Mouse (Mus musculus): ENCODE measurements around the gene Gm44805. TPM values are rescaled to one million over a fixed set of nuclear protein-coding genes. Genes with fewer than 3 reads are reported as not detected.

The Gm44805 gene
- polyA plus RNA-seq, 1 experiment from 2014 or later, result not detected

- Histone ChIP-seq H3K27ac (ENCODE audit: low read length) (no peak overlapping the region), H3K36me3 (ENCODE audit: control insufficient read depth, insufficient read depth, low read length) (no peaks in the 10 kb centered on the region), H3K9me3 (ENCODE audit: control insufficient read depth, low read length) (no peaks in the 10 kb centered on the region), H3K4me2 (ENCODE audit: low read depth, low read length) (no peak overlapping the region), H3K4me1 (replicated peaks; ENCODE audit: control insufficient read depth, insufficient read depth, low read length) (peaks cover 4% of the 10 kb centered on the region), H3K27me3 (ENCODE audit: control insufficient read depth, insufficient read depth, low read depth, low read length) (no peaks in the 10 kb centered on the region), H3K4me3 (ENCODE audit: low read length) (no peak overlapping the region), H3K9ac (ENCODE audit: low read length) (no peak overlapping the region)
- WGBS, result 80% methylated on average over 6 of the region's 6 CpGs
- ATAC-seq (ENCODE audit: low read depth), result no peak
These were observed 5.3 kb upstream of the Gm44805 start for GRCm38 (mm10) chr7:19686521-19686920.

GRCm38 (mm10) chr7:19685374-19685773 lies 4.2 kb upstream of the Gm44805 start:
- no peaks in the 10 kb centered on the region for H3K9me3 ChIP-seq (ENCODE audit: control insufficient read depth, low read length)
- no peak overlapping the region for H3K4me3 ChIP-seq (ENCODE audit: low read length)
- H3K36me3 ChIP-seq (ENCODE audit: control insufficient read depth, insufficient read depth, low read length), result no peaks in the 10 kb centered on the region
- H3K4me1 ChIP-seq (replicated peaks; ENCODE audit: control insufficient read depth, insufficient read depth, low read length), result peaks cover 4% of the 10 kb centered on the region
- no peak overlapping the region for H3K9ac ChIP-seq (ENCODE audit: low read length)
- H3K27ac ChIP-seq (ENCODE audit: low read length), result no peak overlapping the region
- 54% methylated on average over 4 of the region's 4 CpGs for WGBS
- H3K27me3 ChIP-seq (ENCODE audit: control insufficient read depth, insufficient read depth, low read depth, low read length), result no peaks in the 10 kb centered on the region
- no peak for ATAC-seq (ENCODE audit: low read depth)
- H3K4me2 ChIP-seq (ENCODE audit: low read depth, low read length), result no peak overlapping the region

- H3K27me3 ChIP-seq (ENCODE audit: control insufficient read depth, insufficient read depth, low read depth, low read length), result no peaks in the 10 kb centered on the region
- 81% methylated on average over 6 of the region's 6 CpGs for WGBS
- H3K9ac ChIP-seq (ENCODE audit: low read length), result no peak overlapping the region
- H3K36me3 ChIP-seq (ENCODE audit: control insufficient read depth, insufficient read depth, low read length), result no peaks in the 10 kb centered on the region
- no peak overlapping the region for H3K4me3 ChIP-seq (ENCODE audit: low read length)
- H3K4me2 ChIP-seq (ENCODE audit: low read depth, low read length), result no peak overlapping the region
- no peaks in the 10 kb centered on the region for H3K9me3 ChIP-seq (ENCODE audit: control insufficient read depth, low read length)
- H3K27ac ChIP-seq (ENCODE audit: low read length), result no peak overlapping the region
- ATAC-seq (ENCODE audit: low read depth), result peak; percentile 19; the same call in 1 of the 2 replicates
- H3K4me1 ChIP-seq (replicated peaks; ENCODE audit: control insufficient read depth, insufficient read depth, low read length), result peaks cover 4% of the 10 kb centered on the region
These were observed 2.6 kb upstream of the Gm44805 start for GRCm38 (mm10) chr7:19683771-19684201.

- peak overlapping the region; percentile 70 for H3K27ac ChIP-seq (ENCODE audit: low read length)
- H3K9ac ChIP-seq (ENCODE audit: low read length), result no peak overlapping the region
- peaks cover 4% of the 10 kb centered on the region for H3K4me1 ChIP-seq (replicated peaks; ENCODE audit: control insufficient read depth, insufficient read depth, low read length)
- ATAC-seq (ENCODE audit: low read depth), result 0 out of 2 replicates have a peak, but pooled peaks have one; percentile 24
- H3K4me3 ChIP-seq (ENCODE audit: low read length), result no peak overlapping the region
- no peaks in the 10 kb centered on the region for H3K9me3 ChIP-seq (ENCODE audit: control insufficient read depth, low read length)
- H3K4me2 ChIP-seq (ENCODE audit: low read depth, low read length), result no peak overlapping the region
- WGBS, result 53% methylated on average over 3 of the region's 3 CpGs
- H3K27me3 ChIP-seq (ENCODE audit: control insufficient read depth, insufficient read depth, low read depth, low read length), result no peaks in the 10 kb centered on the region
- no peaks in the 10 kb centered on the region for H3K36me3 ChIP-seq (ENCODE audit: control insufficient read depth, insufficient read depth, low read length)
These were observed 1.8 kb upstream of the Gm44805 start for GRCm38 (mm10) chr7:19682979-19683378.

GRCm38 (mm10) chr7:19680702-19681101 lies 521 bp downstream of the Gm44805 start:
- WGBS, result 81% methylated on average over 2 of the region's 2 CpGs
- H3K4me2 ChIP-seq (ENCODE audit: low read depth, low read length), result no peak overlapping the region
- no peak for ATAC-seq (ENCODE audit: low read depth)

GRCm38 (mm10) chr7:19678901-19679300 lies 2.3 kb downstream of the Gm44805 start:
- ATAC-seq (ENCODE audit: low read depth), result no peak
- Histone ChIP-seq H3K36me3 (ENCODE audit: control insufficient read depth, insufficient read depth, low read length) (no peaks in the 10 kb centered on the region), H3K4me1 (replicated peaks; ENCODE audit: control insufficient read depth, insufficient read depth, low read length) (peaks cover 4% of the 10 kb centered on the region), H3K9me3 (ENCODE audit: control insufficient read depth, low read length) (no peaks in the 10 kb centered on the region), H3K4me2 (ENCODE audit: low read depth, low read length) (no peak overlapping the region), H3K27ac (ENCODE audit: low read length) (no peak overlapping the region), H3K4me3 (ENCODE audit: low read length) (no peak overlapping the region), H3K27me3 (ENCODE audit: control insufficient read depth, insufficient read depth, low read depth, low read length) (no peaks in the 10 kb centered on the region), H3K9ac (ENCODE audit: low read length) (no peak overlapping the region)
- WGBS, result 81% methylated on average over 3 of the region's 3 CpGs

More at GRCm38 (mm10) chr7:19680702-19681101, 521 bp downstream of the Gm44805 start:
- H3K9ac ChIP-seq (ENCODE audit: low read length), result no peak overlapping the region
- H3K4me3 ChIP-seq (ENCODE audit: low read length), result no peak overlapping the region
- H3K36me3 ChIP-seq (ENCODE audit: control insufficient read depth, insufficient read depth, low read length), result no peaks in the 10 kb centered on the region
- H3K27me3 ChIP-seq (ENCODE audit: control insufficient read depth, insufficient read depth, low read depth, low read length), result no peaks in the 10 kb centered on the region
- no peaks in the 10 kb centered on the region for H3K9me3 ChIP-seq (ENCODE audit: control insufficient read depth, low read length)
- H3K4me1 ChIP-seq (replicated peaks; ENCODE audit: control insufficient read depth, insufficient read depth, low read length), result peaks cover 4% of the 10 kb centered on the region
- H3K27ac ChIP-seq (ENCODE audit: low read length), result no peak overlapping the region

- Histone ChIP-seq H3K36me3 (ENCODE audit: control insufficient read depth, insufficient read depth, low read length) (no peaks in the 10 kb centered on the region), H3K27me3 (ENCODE audit: control insufficient read depth, insufficient read depth, low read depth, low read length) (no peaks in the 10 kb centered on the region), H3K9ac (ENCODE audit: low read length) (no peak within 1 kb of the TSS), H3K4me3 (ENCODE audit: low read length) (no peak within 1 kb of the TSS), H3K9me3 (ENCODE audit: control insufficient read depth, low read length) (no peaks in the 10 kb centered on the region), H3K4me1 (replicated peaks; ENCODE audit: control insufficient read depth, insufficient read depth, low read length) (no peaks in the 10 kb centered on the region), H3K4me2 (ENCODE audit: low read depth, low read length) (no peak within 1 kb of the TSS), H3K27ac (ENCODE audit: low read length) (no peak within 1 kb of the TSS)
- ATAC-seq (ENCODE audit: low read depth), result no peak
- WGBS, result 50% methylated on average over 8 of the region's 8 CpGs
These were observed 3.4 kb downstream of the Gm44805 start, which contains the start of gene Apoc2 for GRCm38 (mm10) chr7:19677872-19678271. TSS of gene Apoc2 (minus strand) at chr7:19677941.

GRCm38 (mm10) chr7:19676662-19677061 lies 4.6 kb downstream of the Gm44805 start:
- 71% methylated on average over 1 of the region's 1 CpGs for WGBS
- Histone ChIP-seq H3K4me2 (ENCODE audit: low read depth, low read length) (no peak overlapping the region), H3K9ac (ENCODE audit: low read length) (no peak overlapping the region), H3K4me3 (ENCODE audit: low read length) (no peak overlapping the region), H3K4me1 (replicated peaks; ENCODE audit: control insufficient read depth, insufficient read depth, low read length) (no peaks in the 10 kb centered on the region), H3K9me3 (ENCODE audit: control insufficient read depth, low read length) (no peaks in the 10 kb centered on the region), H3K36me3 (ENCODE audit: control insufficient read depth, insufficient read depth, low read length) (no peaks in the 10 kb centered on the region), H3K27me3 (ENCODE audit: control insufficient read depth, insufficient read depth, low read depth, low read length) (no peaks in the 10 kb centered on the region), H3K27ac (ENCODE audit: low read length) (no peak overlapping the region)
- ATAC-seq (ENCODE audit: low read depth), result no peak

- no peaks in the 10 kb centered on the region for H3K9me3 ChIP-seq (ENCODE audit: control insufficient read depth, low read length)
- no peak overlapping the region for H3K4me2 ChIP-seq (ENCODE audit: low read depth, low read length)
- no peak overlapping the region for H3K9ac ChIP-seq (ENCODE audit: low read length)
- H3K4me1 ChIP-seq (replicated peaks; ENCODE audit: control insufficient read depth, insufficient read depth, low read length), result no peaks in the 10 kb centered on the region
- 71% methylated on average over 10 of the region's 10 CpGs for WGBS
- H3K4me3 ChIP-seq (ENCODE audit: low read length), result no peak overlapping the region
- no peak for ATAC-seq (ENCODE audit: low read depth)
- H3K27ac ChIP-seq (ENCODE audit: low read length), result no peak overlapping the region
- no peaks in the 10 kb centered on the region for H3K36me3 ChIP-seq (ENCODE audit: control insufficient read depth, insufficient read depth, low read length)
- H3K27me3 ChIP-seq (ENCODE audit: control insufficient read depth, insufficient read depth, low read depth, low read length), result no peaks in the 10 kb centered on the region
These were observed 5.4 kb downstream of the Gm44805 start for GRCm38 (mm10) chr7:19675824-19676223.
